Mouse (Mus musculus): ENCODE results near the gene Agbl4.

DNA sequence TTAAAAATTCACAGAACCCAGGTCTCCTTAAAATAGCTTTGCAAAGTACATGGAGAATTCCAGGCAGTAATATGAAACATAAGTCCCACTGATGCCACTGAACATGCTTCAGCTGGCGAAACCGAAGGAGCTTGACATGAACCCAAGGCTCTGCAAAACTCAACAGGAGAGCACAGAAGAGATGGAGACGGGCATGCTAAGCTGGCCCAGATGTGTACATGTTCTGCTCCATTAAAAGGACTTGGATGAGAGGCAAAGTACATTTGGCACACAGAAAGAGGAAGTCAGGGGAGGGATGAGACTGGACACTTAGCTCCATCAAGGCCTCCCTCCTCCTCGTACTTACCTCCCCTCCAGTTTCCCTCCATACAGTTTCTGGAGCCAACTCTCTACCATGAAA is 1013.3 kb downstream of the Agbl4 start:
- TF ChIP-seq CTCF (IDR thresholded peaks at IDR 0.05; ENCODE audit: control insufficient read depth, insufficient read depth, insufficient read length), result no peak
- no peak for TF ChIP-seq CEBPB (IDR thresholded peaks at IDR 0.05; ENCODE audit: low read depth)
- TF ChIP-seq MYOG (IDR thresholded peaks at IDR 0.05; ENCODE audit: control insufficient read depth, extremely low read depth, insufficient read length), result no peak
- no peak for TF ChIP-seq USF1 (IDR thresholded peaks at IDR 0.05; ENCODE audit: low read depth)
- TF ChIP-seq MAX (IDR thresholded peaks at IDR 0.05), result no peak
- no peak for TF ChIP-seq MYOD1 (IDR thresholded peaks at IDR 0.05; ENCODE audit: control insufficient read depth, insufficient read length, low read depth)

Measured in C2C12 (cell line).